Mouse (Mus musculus): ENCODE results near the gene Slc44a1. TPM values are rescaled to one million over a fixed set of nuclear protein-coding genes. Genes with fewer than 3 reads are reported as not detected.

Gene Slc44a1
- polyA plus RNA-seq, 1 experiment = 18.1 TPM

GRCm38 (mm10) chr4:53596063-53596895 lies 156.1 kb downstream of the Slc44a1 start:
- Histone ChIP-seq H3K36me3 (ENCODE audit: control insufficient read depth, insufficient read depth, low read length) (no peaks in the 10 kb centered on the region), H3K27ac (ENCODE audit: control insufficient read depth, insufficient read depth, low read length) (no peak overlapping the region), H3K27me3 (ENCODE audit: control insufficient read depth, insufficient read depth, low read length) (no peaks in the 10 kb centered on the region), H3K4me1 (replicated peaks; ENCODE audit: control insufficient read depth, insufficient read depth, low read length) (no peaks in the 10 kb centered on the region), H3K4me3 (ENCODE audit: control insufficient read depth, insufficient read depth, low read length) (no peak overlapping the region)
- no peak for TF ChIP-seq POLR2A (IDR thresholded peaks at IDR 0.05; ENCODE audit: control insufficient read depth, extremely low read depth, insufficient read depth, low read length, poor library complexity)
- no peak for TF ChIP-seq CTCF (IDR thresholded peaks at IDR 0.05; ENCODE audit: borderline replicate concordance, control insufficient read depth, extremely low read depth, insufficient read depth, low read length, poor library complexity)
- 95% methylated on average over 15 of the region's 15 CpGs for WGBS
- no peak for DNase-seq

DNA sequence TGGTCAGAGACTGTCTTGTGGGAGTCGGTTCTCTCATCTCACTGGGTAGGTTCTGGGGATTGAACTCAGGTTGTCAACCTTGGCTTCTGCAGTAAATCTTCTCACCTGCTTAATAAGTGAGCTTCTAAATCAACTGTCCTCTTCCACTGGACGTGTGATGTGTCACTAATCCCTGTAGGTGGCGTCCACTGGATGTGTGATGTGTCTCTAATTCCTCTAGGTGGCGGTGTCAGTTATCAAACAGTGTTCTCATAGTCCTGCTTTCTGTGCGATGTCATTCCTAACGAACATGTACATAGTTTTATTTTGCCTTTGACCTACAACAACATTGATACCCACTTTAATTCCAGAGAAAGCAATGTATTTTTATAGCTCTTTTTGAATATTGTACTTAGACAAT lies 160.2 kb downstream of the Slc44a1 start:
- 81% methylated on average over 6 of the region's 6 CpGs for WGBS
- Histone ChIP-seq H3K4me3 (ENCODE audit: control insufficient read depth, insufficient read depth, low read length) (no peak overlapping the region), H3K4me1 (replicated peaks; ENCODE audit: control insufficient read depth, insufficient read depth, low read length) (no peaks in the 10 kb centered on the region), H3K36me3 (ENCODE audit: control insufficient read depth, insufficient read depth, low read length) (no peaks in the 10 kb centered on the region), H3K27me3 (ENCODE audit: control insufficient read depth, insufficient read depth, low read length) (no peaks in the 10 kb centered on the region), H3K27ac (ENCODE audit: control insufficient read depth, insufficient read depth, low read length) (no peak overlapping the region)
- no peak for DNase-seq
- TF ChIP-seq POLR2A (IDR thresholded peaks at IDR 0.05; ENCODE audit: control insufficient read depth, extremely low read depth, insufficient read depth, low read length, poor library complexity) (no peak), CTCF (IDR thresholded peaks at IDR 0.05; ENCODE audit: borderline replicate concordance, control insufficient read depth, extremely low read depth, insufficient read depth, low read length, poor library complexity) (no peak)

- DNase-seq = no peak
Observed at GRCm38 (mm10) chr4:53614576-53615225, 174.5 kb downstream of the Slc44a1 start.

DNA sequence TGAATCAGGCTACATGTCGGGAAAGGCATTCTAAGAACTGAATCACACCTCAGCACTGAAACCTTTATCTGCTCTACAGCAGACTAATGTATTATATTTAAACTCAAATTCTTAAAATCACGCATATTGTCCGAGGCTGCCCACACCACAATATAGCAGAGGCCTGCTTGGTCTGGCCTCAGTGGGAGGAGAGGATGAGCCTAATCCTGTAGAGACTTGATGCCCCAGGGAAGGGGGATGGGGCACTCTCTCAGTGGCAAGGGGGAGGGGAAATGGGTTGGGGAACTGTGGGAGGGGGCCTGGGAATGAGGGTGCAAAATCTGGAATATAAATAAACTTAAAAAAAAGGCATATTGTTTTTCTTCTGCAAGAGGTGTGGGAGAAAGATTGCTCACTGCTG lies 177.8 kb downstream of the Slc44a1 start:
- no peak overlapping the region for H3K4me3 ChIP-seq (ENCODE audit: control insufficient read depth, insufficient read depth, low read length)
- H3K4me1 ChIP-seq (replicated peaks; ENCODE audit: control insufficient read depth, insufficient read depth, low read length) = no peaks in the 10 kb centered on the region
- DNase-seq = no peak
- no peaks in the 10 kb centered on the region for H3K27me3 ChIP-seq (ENCODE audit: control insufficient read depth, insufficient read depth, low read length)
- 87% methylated on average over 3 of the region's 3 CpGs for WGBS
- TF ChIP-seq CTCF (IDR thresholded peaks at IDR 0.05; ENCODE audit: borderline replicate concordance, control insufficient read depth, extremely low read depth, insufficient read depth, low read length, poor library complexity) = no peak
- no peak for TF ChIP-seq POLR2A (IDR thresholded peaks at IDR 0.05; ENCODE audit: control insufficient read depth, extremely low read depth, insufficient read depth, low read length, poor library complexity)
- no peaks in the 10 kb centered on the region for H3K36me3 ChIP-seq (ENCODE audit: control insufficient read depth, insufficient read depth, low read length)
- no peak overlapping the region for H3K27ac ChIP-seq (ENCODE audit: control insufficient read depth, insufficient read depth, low read length)

More at GRCm38 (mm10) chr4:53614576-53615225, 174.5 kb downstream of the Slc44a1 start:
- Histone ChIP-seq H3K27ac (ENCODE audit: control insufficient read depth, insufficient read depth, low read length) (no peak overlapping the region), H3K4me3 (ENCODE audit: control insufficient read depth, insufficient read depth, low read length) (no peak overlapping the region), H3K36me3 (ENCODE audit: control insufficient read depth, insufficient read depth, low read length) (no peaks in the 10 kb centered on the region), H3K27me3 (ENCODE audit: control insufficient read depth, insufficient read depth, low read length) (no peaks in the 10 kb centered on the region), H3K4me1 (replicated peaks; ENCODE audit: control insufficient read depth, insufficient read depth, low read length) (no peaks in the 10 kb centered on the region)
- 58% methylated on average over 5 of the region's 5 CpGs for WGBS
- TF ChIP-seq POLR2A (IDR thresholded peaks at IDR 0.05; ENCODE audit: control insufficient read depth, extremely low read depth, insufficient read depth, low read length, poor library complexity) (no peak), CTCF (IDR thresholded peaks at IDR 0.05; ENCODE audit: borderline replicate concordance, control insufficient read depth, extremely low read depth, insufficient read depth, low read length, poor library complexity) (no peak)

- H3K4me1 ChIP-seq (replicated peaks; ENCODE audit: control insufficient read depth, insufficient read depth, low read length) = no peaks in the 10 kb centered on the region
- no peak overlapping the region for H3K27ac ChIP-seq (ENCODE audit: control insufficient read depth, insufficient read depth, low read length)
- no peaks in the 10 kb centered on the region for H3K36me3 ChIP-seq (ENCODE audit: control insufficient read depth, insufficient read depth, low read length)
- no peaks in the 10 kb centered on the region for H3K27me3 ChIP-seq (ENCODE audit: control insufficient read depth, insufficient read depth, low read length)
- DNase-seq = no peak
- TF ChIP-seq CTCF (IDR thresholded peaks at IDR 0.05; ENCODE audit: borderline replicate concordance, control insufficient read depth, extremely low read depth, insufficient read depth, low read length, poor library complexity) (no peak), POLR2A (IDR thresholded peaks at IDR 0.05; ENCODE audit: control insufficient read depth, extremely low read depth, insufficient read depth, low read length, poor library complexity) (no peak)
- H3K4me3 ChIP-seq (ENCODE audit: control insufficient read depth, insufficient read depth, low read length) = no peak overlapping the region
- 94% methylated on average over 6 of the region's 6 CpGs for WGBS
Observed at GRCm38 (mm10) chr4:53620104-53620503, 179.9 kb downstream of the Slc44a1 start.

GRCm38 (mm10) chr4:53621084-53621483 lies 180.9 kb downstream of the Slc44a1 start:
- Histone ChIP-seq H3K27ac (ENCODE audit: control insufficient read depth, insufficient read depth, low read length) (no peak overlapping the region), H3K4me1 (replicated peaks; ENCODE audit: control insufficient read depth, insufficient read depth, low read length) (no peaks in the 10 kb centered on the region), H3K4me3 (ENCODE audit: control insufficient read depth, insufficient read depth, low read length) (no peak overlapping the region), H3K27me3 (ENCODE audit: control insufficient read depth, insufficient read depth, low read length) (no peaks in the 10 kb centered on the region), H3K36me3 (ENCODE audit: control insufficient read depth, insufficient read depth, low read length) (no peaks in the 10 kb centered on the region)
- no peak for DNase-seq
- no peak for TF ChIP-seq CTCF (IDR thresholded peaks at IDR 0.05; ENCODE audit: borderline replicate concordance, control insufficient read depth, extremely low read depth, insufficient read depth, low read length, poor library complexity)
- no peak for TF ChIP-seq POLR2A (IDR thresholded peaks at IDR 0.05; ENCODE audit: control insufficient read depth, extremely low read depth, insufficient read depth, low read length, poor library complexity)
- WGBS = 72% methylated on average over 6 of the region's 6 CpGs

Data from thymus, adult 2 months (tissue).